Mouse (Mus musculus) frontal cortex, adult 2 months (tissue): Measurements from ENCODE around the gene Igf1r. TPM values are rescaled to one million over a fixed set of nuclear protein-coding genes. Genes with fewer than 3 reads are reported as not detected.
"Not testable (repeated sequence)": the region's sequence is repeated elsewhere in the genome, so short reads cannot be mapped to it uniquely, and the experiment has no call there.

Experiments used
- DNase-seq, 2 experiments: peaks; one replicate each; pipeline ENCODE4 v3.0.0; 2022; ENCODE audit warnings: low spot score in 1 of 2; ENCODE audit errors: extremely low spot score in 1 of 2
- polyA plus RNA-seq: library from polyadenylated mRNA; depleted of rRNA; stranded (reverse); fragments of >200 nt; gene quantifications from 2 replicates; pipeline ENCODE4 v1.2.3, GENCODE M21; 2012; rRNA removed

The Igf1r gene
- polyA plus RNA-seq, 1 experiment: 24.4 TPM

GRCm38 (mm10) chr7:68278908-68279307 is 326.3 kb downstream of the Igf1r start:
- DNase-seq: no peak

GRCm38 (mm10) chr7:68279481-68279880 is 326.9 kb downstream of the Igf1r start:
- no peak for DNase-seq

- peak in 1 of 2 experiments; percentile 47 for DNase-seq
Observed at GRCm38 (mm10) chr7:68280352-68280869, 327.8 kb downstream of the Igf1r start.

- peak in 1 of 2 experiments; percentile 30 for DNase-seq
Observed at GRCm38 (mm10) chr7:68281341-68281740, 328.7 kb downstream of the Igf1r start.

- no peak for DNase-seq
Observed at GRCm38 (mm10) chr7:68282304-68283132, 329.9 kb downstream of the Igf1r start.

- DNase-seq: not testable (repeated sequence)
Observed at GRCm38 (mm10) chr7:68283133-68283520, 330.5 kb downstream of the Igf1r start.

Other genes with a start within 250 kb of the Igf1r start
- gene Synm, start 193.1 kb upstream of the Igf1r start, polyA plus RNA-seq: 10.9 and 11.0 TPM in 2 replicates